Mouse (Mus musculus): ENCODE measurements at regions not wholly inside any gene's neighbourhood (a gene's known extent, or its start where the extent isn't known, plus 50 kb on each side); places are given as distances from the start of the nearest gene placed in this dataset.
"Not testable (repeated sequence)": the region's sequence is repeated elsewhere in the genome, so short reads cannot be mapped to it uniquely, and the experiment has no call there.

DNA sequence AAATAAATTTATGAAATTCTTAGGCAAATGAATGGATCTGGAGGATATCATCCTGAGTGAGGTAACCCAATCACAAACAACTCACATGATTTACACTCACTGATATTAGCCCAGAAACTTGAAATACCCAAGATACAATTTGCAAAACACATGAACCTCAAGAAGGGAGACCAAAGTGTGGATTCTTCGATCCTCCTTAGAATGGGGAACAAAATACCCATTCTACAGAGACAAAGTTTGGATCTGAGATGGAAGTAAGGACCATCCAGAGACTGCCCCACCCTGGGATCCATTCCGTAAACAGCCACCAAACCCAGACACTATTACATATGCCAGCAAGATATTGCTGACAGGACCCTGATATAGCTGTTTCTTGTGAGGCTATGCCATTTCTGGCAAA is 971.2 kb downstream of the Agbl1 start:
- not testable (repeated sequence) for H3K27me3 ChIP-seq (ENCODE audit: control insufficient read depth, insufficient read depth, low read length); H3K27ac ChIP-seq (replicated peaks; ENCODE audit: low read depth, low read length); DNase-seq; H3K4me2 ChIP-seq (ENCODE audit: low read length); ATAC-seq (ENCODE audit: low FRiP score, low TSS enrichment); H3K4me3 ChIP-seq (replicated peaks; ENCODE audit: low read depth, low read length); H3K9ac ChIP-seq (replicated peaks; ENCODE audit: low read length); H3K9me3 ChIP-seq (ENCODE audit: control insufficient read depth, low read length); H3K4me1 ChIP-seq (ENCODE audit: control insufficient read depth, insufficient read depth, low read length); H3K36me3 ChIP-seq (ENCODE audit: control insufficient read depth, insufficient read depth, low read length)
- 96% methylated on average over 2 of the region's 2 CpGs for WGBS

- Histone ChIP-seq H3K27me3 (ENCODE audit: control insufficient read depth, insufficient read depth, low read length) (no peaks in the 10 kb centered on the region), H3K4me1 (ENCODE audit: control insufficient read depth, insufficient read depth, low read length) (no peaks in the 10 kb centered on the region), H3K9me3 (ENCODE audit: control insufficient read depth, low read length) (no peaks in the 10 kb centered on the region), H3K27ac (replicated peaks; ENCODE audit: low read depth, low read length) (no peak overlapping the region), H3K36me3 (ENCODE audit: control insufficient read depth, insufficient read depth, low read length) (no peaks in the 10 kb centered on the region), H3K4me2 (ENCODE audit: low read length) (no peak overlapping the region), H3K9ac (replicated peaks; ENCODE audit: low read length) (no peak overlapping the region), H3K4me3 (replicated peaks; ENCODE audit: low read depth, low read length) (no peak overlapping the region)
- no peak for ATAC-seq (ENCODE audit: low FRiP score, low TSS enrichment)
- 80% methylated on average over 3 of the region's 3 CpGs for WGBS
- no peak for DNase-seq
Observed at GRCm38 (mm10) chr7:77205604-77206003, 975.9 kb downstream of the Agbl1 start.

DNA sequence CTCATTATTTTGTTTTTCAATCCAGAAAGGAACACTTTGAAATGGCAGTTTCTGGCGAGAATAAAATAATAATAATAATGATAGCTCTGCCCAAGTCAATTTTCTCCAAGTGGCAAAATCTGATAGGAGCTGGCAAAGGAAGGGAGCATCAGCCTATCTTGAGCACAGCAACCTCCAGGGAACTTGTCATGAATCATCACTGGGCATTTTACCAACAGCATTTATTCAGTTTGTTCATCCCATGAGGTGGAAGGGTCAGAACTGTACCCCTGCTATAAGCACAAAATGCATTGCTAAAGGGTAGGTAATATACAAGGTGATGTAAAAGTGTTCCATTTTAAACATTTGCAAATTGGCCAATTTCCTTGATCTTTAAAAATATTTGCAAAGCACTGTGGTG is 1019.7 kb downstream of the Agbl1 start:
- 77% methylated on average over 1 of the region's 1 CpGs for WGBS
- Histone ChIP-seq H3K9ac (replicated peaks; ENCODE audit: low read length) (no peak overlapping the region), H3K27me3 (ENCODE audit: control insufficient read depth, insufficient read depth, low read length) (no peaks in the 10 kb centered on the region), H3K36me3 (ENCODE audit: control insufficient read depth, insufficient read depth, low read length) (no peaks in the 10 kb centered on the region), H3K4me2 (ENCODE audit: low read length) (no peak overlapping the region), H3K27ac (replicated peaks; ENCODE audit: low read depth, low read length) (no peak overlapping the region), H3K9me3 (ENCODE audit: control insufficient read depth, low read length) (no peaks in the 10 kb centered on the region), H3K4me1 (ENCODE audit: control insufficient read depth, insufficient read depth, low read length) (no peaks in the 10 kb centered on the region), H3K4me3 (replicated peaks; ENCODE audit: low read depth, low read length) (no peak overlapping the region)
- no peak for ATAC-seq (ENCODE audit: low FRiP score, low TSS enrichment)
- no peak for DNase-seq

DNA sequence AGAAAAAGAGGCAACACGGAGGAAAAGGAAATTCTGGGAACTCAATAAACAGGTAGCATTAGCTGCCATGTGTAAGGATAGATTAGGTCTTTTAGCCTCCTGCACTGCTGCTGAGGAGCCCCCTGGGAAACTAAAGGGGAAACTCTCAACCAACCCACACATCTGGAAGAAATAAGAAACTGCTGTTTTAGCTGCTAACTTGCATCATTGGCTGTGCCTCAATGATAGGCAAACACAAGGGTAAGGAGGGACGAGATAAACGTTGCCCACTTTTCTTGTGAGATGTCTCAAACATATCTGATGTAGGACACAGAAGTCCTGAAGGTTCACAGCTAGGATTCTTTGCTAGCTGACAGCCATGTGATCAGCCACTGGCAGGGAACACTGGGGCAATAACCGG is 1058.0 kb downstream of the Agbl1 start:
- Histone ChIP-seq H3K36me3 (ENCODE audit: control insufficient read depth, insufficient read depth, low read length) (no peaks in the 10 kb centered on the region), H3K27ac (replicated peaks; ENCODE audit: low read depth, low read length) (no peak overlapping the region), H3K27me3 (ENCODE audit: control insufficient read depth, insufficient read depth, low read length) (no peaks in the 10 kb centered on the region), H3K4me3 (replicated peaks; ENCODE audit: low read depth, low read length) (no peak overlapping the region), H3K9me3 (ENCODE audit: control insufficient read depth, low read length) (no peaks in the 10 kb centered on the region), H3K4me1 (ENCODE audit: control insufficient read depth, insufficient read depth, low read length) (no peaks in the 10 kb centered on the region), H3K9ac (replicated peaks; ENCODE audit: low read length) (no peak overlapping the region), H3K4me2 (ENCODE audit: low read length) (no peak overlapping the region)
- 78% methylated on average over 4 of the region's 4 CpGs for WGBS
- ATAC-seq (ENCODE audit: low FRiP score, low TSS enrichment) = no peak
- DNase-seq = no peak

- Histone ChIP-seq H3K4me2 (ENCODE audit: low read length) (no peak overlapping the region), H3K9ac (replicated peaks; ENCODE audit: low read length) (no peak overlapping the region), H3K4me3 (replicated peaks; ENCODE audit: low read depth, low read length) (no peak overlapping the region), H3K27ac (replicated peaks; ENCODE audit: low read depth, low read length) (no peak overlapping the region), H3K4me1 (ENCODE audit: control insufficient read depth, insufficient read depth, low read length) (peaks cover 4% of the 10 kb centered on the region; the same call in 1 of the 2 replicates), H3K27me3 (ENCODE audit: control insufficient read depth, insufficient read depth, low read length) (no peaks in the 10 kb centered on the region), H3K9me3 (ENCODE audit: control insufficient read depth, low read length) (no peaks in the 10 kb centered on the region), H3K36me3 (ENCODE audit: control insufficient read depth, insufficient read depth, low read length) (no peaks in the 10 kb centered on the region)
- ATAC-seq (ENCODE audit: low FRiP score, low TSS enrichment) = no peak
- peak; percentile 46 for DNase-seq
- WGBS = 13% methylated on average over 5 of the region's 5 CpGs
Observed at GRCm38 (mm10) chr7:77294984-77295642, 1065.4 kb downstream of the Agbl1 start.

GRCm38 (mm10) chr7:77303227-77303626 is 1073.5 kb downstream of the Agbl1 start:
- Histone ChIP-seq H3K4me2 (ENCODE audit: low read length) (no peak overlapping the region), H3K36me3 (ENCODE audit: control insufficient read depth, insufficient read depth, low read length) (no peaks in the 10 kb centered on the region), H3K4me1 (ENCODE audit: control insufficient read depth, insufficient read depth, low read length) (no peaks in the 10 kb centered on the region), H3K27me3 (ENCODE audit: control insufficient read depth, insufficient read depth, low read length) (no peaks in the 10 kb centered on the region), H3K9ac (replicated peaks; ENCODE audit: low read length) (no peak overlapping the region), H3K27ac (replicated peaks; ENCODE audit: low read depth, low read length) (no peak overlapping the region), H3K9me3 (ENCODE audit: control insufficient read depth, low read length) (no peaks in the 10 kb centered on the region), H3K4me3 (replicated peaks; ENCODE audit: low read depth, low read length) (no peak overlapping the region)
- no peak for DNase-seq
- WGBS = 41% methylated on average over 3 of the region's 3 CpGs
- ATAC-seq (ENCODE audit: low FRiP score, low TSS enrichment) = no peak

DNA sequence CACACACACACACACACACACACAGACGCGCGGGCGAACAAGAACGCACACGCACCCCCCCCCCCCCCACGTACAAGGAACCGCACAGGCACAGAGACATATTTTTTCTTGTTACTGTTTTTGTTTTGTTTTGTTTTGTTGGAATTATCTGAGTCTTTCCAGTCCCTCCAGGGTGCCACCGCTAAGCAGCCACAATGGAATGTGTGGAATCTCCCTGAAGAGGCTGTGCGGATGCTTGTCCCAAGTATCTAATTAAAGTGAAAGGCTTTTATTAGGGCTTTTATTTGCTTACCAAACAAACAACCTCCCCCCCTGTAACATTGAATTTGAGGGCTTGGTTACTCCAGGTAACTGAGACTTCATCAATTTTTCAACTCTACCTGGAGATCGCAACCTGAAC is 1074.2 kb downstream of the Agbl1 start:
- no peaks in the 10 kb centered on the region for H3K9me3 ChIP-seq (ENCODE audit: control insufficient read depth, low read length)
- H3K4me2 ChIP-seq (ENCODE audit: low read length) = peak overlapping the region; percentile 2
- no peaks in the 10 kb centered on the region for H3K4me1 ChIP-seq (ENCODE audit: control insufficient read depth, insufficient read depth, low read length)
- no peaks in the 10 kb centered on the region for H3K27me3 ChIP-seq (ENCODE audit: control insufficient read depth, insufficient read depth, low read length)
- DNase-seq (peak; percentile 28), ATAC-seq (ENCODE audit: low FRiP score, low TSS enrichment) (no peak)
- no peak overlapping the region for H3K4me3 ChIP-seq (replicated peaks; ENCODE audit: low read depth, low read length)
- no peaks in the 10 kb centered on the region for H3K36me3 ChIP-seq (ENCODE audit: control insufficient read depth, insufficient read depth, low read length)
- H3K9ac ChIP-seq (replicated peaks; ENCODE audit: low read length) = no peak overlapping the region
- H3K27ac ChIP-seq (replicated peaks; ENCODE audit: low read depth, low read length) = no peak overlapping the region
- WGBS = 13% methylated on average over 11 of the region's 11 CpGs

DNA sequence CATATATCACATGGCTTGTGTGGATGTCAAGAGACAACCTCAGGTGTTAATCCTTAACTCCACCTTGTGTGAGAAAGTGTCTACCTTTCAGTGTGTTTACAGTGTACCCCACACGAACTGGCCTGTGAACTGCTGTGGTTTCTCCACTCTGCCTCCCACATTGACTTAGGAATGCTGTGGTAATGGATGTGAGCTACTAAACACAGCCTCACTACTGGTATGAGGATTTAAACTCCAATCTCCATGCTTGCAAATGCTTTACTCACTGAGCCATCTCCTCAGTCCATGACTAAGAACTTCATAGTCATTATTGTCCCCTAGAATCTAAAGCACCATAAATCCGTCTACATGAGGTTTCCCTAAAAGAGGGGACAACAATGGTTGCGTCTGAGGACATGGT is 1075.8 kb downstream of the Agbl1 start:
- WGBS = 70% methylated on average over 3 of the region's 3 CpGs
- H3K27me3 ChIP-seq (ENCODE audit: control insufficient read depth, insufficient read depth, low read length) = no peaks in the 10 kb centered on the region
- DNase-seq = no peak
- no peak overlapping the region for H3K9ac ChIP-seq (replicated peaks; ENCODE audit: low read length)
- no peak overlapping the region for H3K4me2 ChIP-seq (ENCODE audit: low read length)
- H3K27ac ChIP-seq (replicated peaks; ENCODE audit: low read depth, low read length) = no peak overlapping the region
- no peaks in the 10 kb centered on the region for H3K36me3 ChIP-seq (ENCODE audit: control insufficient read depth, insufficient read depth, low read length)
- no peak for ATAC-seq (ENCODE audit: low FRiP score, low TSS enrichment)
- H3K4me3 ChIP-seq (replicated peaks; ENCODE audit: low read depth, low read length) = no peak overlapping the region
- H3K9me3 ChIP-seq (ENCODE audit: control insufficient read depth, low read length) = no peaks in the 10 kb centered on the region
- no peaks in the 10 kb centered on the region for H3K4me1 ChIP-seq (ENCODE audit: control insufficient read depth, insufficient read depth, low read length)

GRCm38 (mm10) chr7:77311661-77312060 is 1082.0 kb downstream of the Agbl1 start:
- DNase-seq = no peak
- no peaks in the 10 kb centered on the region for H3K9me3 ChIP-seq (ENCODE audit: control insufficient read depth, low read length)
- WGBS = 82% methylated on average over 2 of the region's 2 CpGs

More at GRCm38 (mm10) chr7:77311661-77312060, 1082.0 kb downstream of the Agbl1 start:
- H3K4me1 ChIP-seq (ENCODE audit: control insufficient read depth, insufficient read depth, low read length) = no peaks in the 10 kb centered on the region
- H3K4me2 ChIP-seq (ENCODE audit: low read length) = no peak overlapping the region
- ATAC-seq (ENCODE audit: low FRiP score, low TSS enrichment) = no peak
- no peak overlapping the region for H3K27ac ChIP-seq (replicated peaks; ENCODE audit: low read depth, low read length)
- no peaks in the 10 kb centered on the region for H3K36me3 ChIP-seq (ENCODE audit: control insufficient read depth, insufficient read depth, low read length)
- no peak overlapping the region for H3K9ac ChIP-seq (replicated peaks; ENCODE audit: low read length)
- H3K4me3 ChIP-seq (replicated peaks; ENCODE audit: low read depth, low read length) = no peak overlapping the region
- no peaks in the 10 kb centered on the region for H3K27me3 ChIP-seq (ENCODE audit: control insufficient read depth, insufficient read depth, low read length)

Measured in midbrain, embryonic 14.5 days (tissue).